Mouse (Mus musculus) neural tube, embryonic 15.5 days (tissue): ENCODE data around the gene Foxp1. TPM values are rescaled to one million over a fixed set of nuclear protein-coding genes. Genes with fewer than 3 reads are reported as not detected.

ENCODE experiments used
- ATAC-seq: fragments of 200-750 bp; cut with Nextera tagmentation; 2 replicates; pipeline ENCODE4 v1.8.0; 2017; ENCODE audit warnings: mild to moderate bottlenecking, moderate TSS enrichment, moderate library complexity; ENCODE audit not compliant: low FRiP score
- H3K27ac ChIP-seq: fragments of 300-500 bp; sonication (generic); replicated peaks from 2 replicates; pipeline ENCODE4 v1.5.1; 2015; ENCODE audit warnings: mild to moderate bottlenecking, inconsistent platforms
- H3K27me3 ChIP-seq: fragments of 300-500 bp; sonication (generic); replicated peaks from 2 replicates; pipeline ENCODE4 v1.6.1; 2015; ENCODE audit warnings: inconsistent platforms
- H3K36me3 ChIP-seq: fragments of 300-500 bp; sonication (generic); 2 replicates; pipeline ENCODE4 v1.6.1; 2015; ENCODE audit warnings: inconsistent platforms
- H3K4me1 ChIP-seq: fragments of 300-500 bp; sonication (generic); 2 replicates; pipeline ENCODE4 v1.6.1; 2015; ENCODE audit warnings: inconsistent platforms
- H3K4me2 ChIP-seq: fragments of 300-500 bp; sonication (generic); 2 replicates; pipeline ENCODE4 v1.6.1; 2015; ENCODE audit warnings: inconsistent platforms, mild to moderate bottlenecking, moderate library complexity
- H3K4me3 ChIP-seq: fragments of 300-500 bp; sonication (generic); replicated peaks from 2 replicates; pipeline ENCODE4 v1.5.1; 2015; ENCODE audit warnings: mild to moderate bottlenecking, inconsistent platforms
- H3K9ac ChIP-seq: fragments of 300-500 bp; sonication (generic); replicated peaks from 2 replicates; pipeline ENCODE4 v1.6.1; 2015; ENCODE audit warnings: mild to moderate bottlenecking, inconsistent platforms
- H3K9me3 ChIP-seq: fragments of 300-500 bp; sonication (generic); replicated peaks from 2 replicates; pipeline ENCODE4 v1.6.1; 2016; ENCODE audit warnings: inconsistent platforms
- WGBS: fragments of 180-500 bp; shearing (Covaris S2); methylation state at CpG from one replicate; pipeline ENCODE4 v1.1.7; 2015; ENCODE audit warnings: mixed read lengths; 5-methylcytosine and 5-hydroxymethylcytosine counted together
- polyA plus RNA-seq: library from polyadenylated mRNA; unstranded; fragments of >200 nt; fragmentation: Nextera tagmentation; extraction: Ambion mirVana; gene quantifications from 2 replicates; pipeline ENCODE4 v1.2.1, GENCODE M21; 2015

Foxp1 gene
- polyA plus RNA-seq, 1 experiment from 2014 or later, result 51.0 TPM

GRCm38 (mm10) chr6:99335174-99335830 is 187.2 kb downstream of the Foxp1 start:
- Histone ChIP-seq H3K9me3 (no peaks in the 10 kb centered on the region), H3K4me2 (no peak overlapping the region)
- no peak for ATAC-seq

GRCm38 (mm10) chr6:99334255-99334654 is 188.3 kb downstream of the Foxp1 start:
- H3K9me3 ChIP-seq, result no peaks in the 10 kb centered on the region
- H3K27ac ChIP-seq, result no peak overlapping the region
- H3K36me3 ChIP-seq, result no peaks in the 10 kb centered on the region
- WGBS, result 97% methylated on average over 3 of the region's 3 CpGs
- no peak for ATAC-seq
- no peak overlapping the region for H3K4me3 ChIP-seq
- H3K9ac ChIP-seq, result no peak overlapping the region
- H3K4me1 ChIP-seq, result peaks cover 18% of the 10 kb centered on the region; the same call in 1 of the 2 replicates
- H3K4me2 ChIP-seq, result no peak overlapping the region
- no peaks in the 10 kb centered on the region for H3K27me3 ChIP-seq

More at GRCm38 (mm10) chr6:99335174-99335830, 187.2 kb downstream of the Foxp1 start:
- 26% methylated on average over 13 of the region's 13 CpGs for WGBS
- Histone ChIP-seq H3K9ac (no peak overlapping the region), H3K4me3 (no peak overlapping the region), H3K27me3 (no peaks in the 10 kb centered on the region), H3K27ac (no peak overlapping the region), H3K4me1 (peaks cover 22% of the 10 kb centered on the region; the same call in 1 of the 2 replicates), H3K36me3 (no peaks in the 10 kb centered on the region)

- Histone ChIP-seq H3K4me1 (peaks cover 14% of the 10 kb centered on the region; the same call in 1 of the 2 replicates), H3K27ac (no peak overlapping the region), H3K27me3 (no peaks in the 10 kb centered on the region), H3K4me2 (no peak overlapping the region), H3K36me3 (no peaks in the 10 kb centered on the region), H3K4me3 (no peak overlapping the region), H3K9ac (no peak overlapping the region), H3K9me3 (no peaks in the 10 kb centered on the region)
- no peak for ATAC-seq
- 85% methylated on average over 5 of the region's 5 CpGs for WGBS
These were observed 189.4 kb downstream of the Foxp1 start for GRCm38 (mm10) chr6:99333127-99333526.

- Histone ChIP-seq H3K4me1 (no peaks in the 10 kb centered on the region), H3K27me3 (no peaks in the 10 kb centered on the region), H3K36me3 (no peaks in the 10 kb centered on the region), H3K27ac (no peak overlapping the region), H3K4me2 (no peak overlapping the region), H3K9ac (no peak overlapping the region), H3K4me3 (no peak overlapping the region), H3K9me3 (no peaks in the 10 kb centered on the region)
- ATAC-seq, result no peak
- WGBS, result 83% methylated on average over 4 of the region's 4 CpGs
These were observed 192.4 kb downstream of the Foxp1 start for GRCm38 (mm10) chr6:99330169-99330568.

GRCm38 (mm10) chr6:99328634-99329033 is 193.9 kb downstream of the Foxp1 start:
- H3K4me3 ChIP-seq, result no peak overlapping the region
- 68% methylated on average over 2 of the region's 2 CpGs for WGBS

GRCm38 (mm10) chr6:99328146-99328545 is 194.4 kb downstream of the Foxp1 start:
- no peak overlapping the region for H3K27ac ChIP-seq
- ATAC-seq, result no peak

More at GRCm38 (mm10) chr6:99328634-99329033, 193.9 kb downstream of the Foxp1 start:
- no peaks in the 10 kb centered on the region for H3K4me1 ChIP-seq
- no peaks in the 10 kb centered on the region for H3K36me3 ChIP-seq
- no peak overlapping the region for H3K27ac ChIP-seq
- no peaks in the 10 kb centered on the region for H3K9me3 ChIP-seq
- H3K9ac ChIP-seq, result no peak overlapping the region
- ATAC-seq, result no peak
- no peak overlapping the region for H3K4me2 ChIP-seq
- no peaks in the 10 kb centered on the region for H3K27me3 ChIP-seq

GRCm38 (mm10) chr6:99327721-99328120 is 194.8 kb downstream of the Foxp1 start:
- H3K9ac ChIP-seq, result no peak overlapping the region
- no peaks in the 10 kb centered on the region for H3K9me3 ChIP-seq
- H3K27ac ChIP-seq, result no peak overlapping the region
- no peaks in the 10 kb centered on the region for H3K36me3 ChIP-seq
- no peak for ATAC-seq
- no peak overlapping the region for H3K4me2 ChIP-seq
- H3K4me1 ChIP-seq, result no peaks in the 10 kb centered on the region
- WGBS, result 80% methylated on average over 11 of the region's 11 CpGs
- no peak overlapping the region for H3K4me3 ChIP-seq
- no peaks in the 10 kb centered on the region for H3K27me3 ChIP-seq

More at GRCm38 (mm10) chr6:99328146-99328545, 194.4 kb downstream of the Foxp1 start:
- no peak overlapping the region for H3K4me2 ChIP-seq
- no peak overlapping the region for H3K9ac ChIP-seq
- no peaks in the 10 kb centered on the region for H3K9me3 ChIP-seq
- no peaks in the 10 kb centered on the region for H3K4me1 ChIP-seq
- 87% methylated on average over 6 of the region's 6 CpGs for WGBS
- no peak overlapping the region for H3K4me3 ChIP-seq
- H3K27me3 ChIP-seq, result no peaks in the 10 kb centered on the region
- H3K36me3 ChIP-seq, result no peaks in the 10 kb centered on the region

GRCm38 (mm10) chr6:99325881-99326280 is 196.6 kb downstream of the Foxp1 start:
- ATAC-seq, result no peak
- Histone ChIP-seq H3K36me3 (no peaks in the 10 kb centered on the region), H3K4me2 (no peak overlapping the region), H3K9me3 (no peaks in the 10 kb centered on the region), H3K9ac (no peak overlapping the region), H3K4me1 (no peaks in the 10 kb centered on the region), H3K4me3 (no peak overlapping the region), H3K27ac (no peak overlapping the region), H3K27me3 (no peaks in the 10 kb centered on the region)
- 92% methylated on average over 2 of the region's 2 CpGs for WGBS

- ATAC-seq, result no peak
- 92% methylated on average over 5 of the region's 5 CpGs for WGBS
These were observed 197.1 kb downstream of the Foxp1 start for GRCm38 (mm10) chr6:99325461-99325860.

GRCm38 (mm10) chr6:99322132-99322904 is 200.2 kb downstream of the Foxp1 start:
- Histone ChIP-seq H3K36me3 (no peaks in the 10 kb centered on the region), H3K9ac (no peak overlapping the region), H3K27ac (no peak overlapping the region), H3K27me3 (no peaks in the 10 kb centered on the region), H3K4me3 (no peak overlapping the region), H3K4me1 (peaks cover 9% of the 10 kb centered on the region), H3K4me2 (no peak overlapping the region), H3K9me3 (no peaks in the 10 kb centered on the region)
- no peak for ATAC-seq
- 69% methylated on average over 8 of the region's 8 CpGs for WGBS

More at GRCm38 (mm10) chr6:99325461-99325860, 197.1 kb downstream of the Foxp1 start:
- no peaks in the 10 kb centered on the region for H3K27me3 ChIP-seq
- H3K4me2 ChIP-seq, result no peak overlapping the region
- H3K36me3 ChIP-seq, result no peaks in the 10 kb centered on the region
- H3K4me1 ChIP-seq, result no peaks in the 10 kb centered on the region
- no peak overlapping the region for H3K9ac ChIP-seq
- H3K9me3 ChIP-seq, result no peaks in the 10 kb centered on the region
- no peak overlapping the region for H3K27ac ChIP-seq
- no peak overlapping the region for H3K4me3 ChIP-seq

- H3K4me3 ChIP-seq, result no peak overlapping the region
- no peak overlapping the region for H3K4me2 ChIP-seq
- H3K4me1 ChIP-seq, result peaks cover 9% of the 10 kb centered on the region
- no peak for ATAC-seq
- no peak overlapping the region for H3K27ac ChIP-seq
- 57% methylated on average over 8 of the region's 8 CpGs for WGBS
- H3K9ac ChIP-seq, result no peak overlapping the region
- no peaks in the 10 kb centered on the region for H3K27me3 ChIP-seq
- no peaks in the 10 kb centered on the region for H3K9me3 ChIP-seq
- H3K36me3 ChIP-seq, result no peaks in the 10 kb centered on the region
These were observed 202.1 kb downstream of the Foxp1 start for GRCm38 (mm10) chr6:99320444-99320843.
